Mouse (Mus musculus) hindbrain, postnatal 0 days (tissue): ENCODE results near the gene Eif2b4. TPM values are rescaled to one million over a fixed set of nuclear protein-coding genes. Genes with fewer than 3 reads are reported as not detected.

Source experiments
- ATAC-seq: fragments of 200-750 bp; cut with Nextera tagmentation; 2 replicates; pipeline ENCODE4 v1.8.0; 2017; ENCODE audit warnings: mild to moderate bottlenecking, moderate TSS enrichment, moderate library complexity
- DNase-seq: peaks from one replicate; pipeline ENCODE4 v3.0.0-alpha.2; 2015; ENCODE audit warnings: low spot score
- H3K27ac ChIP-seq: fragments of 300-500 bp; sonication (generic); 2 replicates; pipeline ENCODE4 v1.5.1; 2014; ENCODE audit warnings: mild to moderate bottlenecking
- H3K27me3 ChIP-seq: fragments of 300-500 bp; sonication (generic); 2 replicates; pipeline ENCODE4 v1.6.1; 2014; ENCODE audit warnings: low read length, mixed read lengths; ENCODE audit not compliant: insufficient read depth
- H3K36me3 ChIP-seq: fragments of 300-500 bp; sonication (generic); 2 replicates; pipeline ENCODE4 v1.6.1; 2014; ENCODE audit warnings: low read length, mixed read lengths; ENCODE audit not compliant: insufficient read depth
- H3K4me1 ChIP-seq: fragments of 300-500 bp; sonication (generic); 2 replicates; pipeline ENCODE4 v1.6.1; 2014; ENCODE audit warnings: antibody characterized with exemption, low read length, mixed read lengths; ENCODE audit not compliant: insufficient read depth
- H3K4me2 ChIP-seq: fragments of 300-500 bp; sonication (generic); 2 replicates; pipeline ENCODE4 v1.6.1; 2014; ENCODE audit warnings: low read depth, mild to moderate bottlenecking, low read length, moderate library complexity, mixed read lengths
- H3K4me3 ChIP-seq: fragments of 300-500 bp; sonication (generic); 2 replicates; pipeline ENCODE4 v1.5.1; 2014; ENCODE audit warnings: low read length
- H3K9ac ChIP-seq: fragments of 300-500 bp; sonication (generic); replicated peaks from 2 replicates; pipeline ENCODE4 v1.6.1; 2014; ENCODE audit warnings: mild to moderate bottlenecking, low read length, moderate library complexity, mixed read lengths
- H3K9me3 ChIP-seq: fragments of 300-500 bp; sonication (generic); 2 replicates; pipeline ENCODE4 v1.6.1; 2016; ENCODE audit warnings: low read length, mixed read lengths
- CTCF ChIP-seq: IDR thresholded peaks from 2 replicates; pipeline ENCODE4 v1.5.1; 2016; ENCODE audit warnings: antibody characterized with exemption, control low read depth, low read depth
- WGBS: fragments of 180-500 bp; shearing (Covaris S2); extraction: QIAGEN DNeasy Blood & Tissue Kit; methylation state at CpG from one replicate; pipeline ENCODE4 v1.1.7; 2014; 5-methylcytosine and 5-hydroxymethylcytosine counted together
- polyA plus RNA-seq: library from polyadenylated mRNA; unstranded; fragments of >200 nt; fragmentation: Nextera tagmentation; extraction: Ambion mirVana; gene quantifications from 2 replicates; pipeline ENCODE4 v1.2.1, GENCODE M21; 2015
- total RNA-seq: library from RNA; depleted of rRNA; stranded (reverse); fragments of >200 nt; gene quantifications from 2 replicates; pipeline ENCODE4 v1.2.3, GENCODE M21; 2014

Eif2b4 gene
- total and polyA plus RNA-seq, 2 experiments from 2014 or later = 31.7 to 78.1 TPM

DNA sequence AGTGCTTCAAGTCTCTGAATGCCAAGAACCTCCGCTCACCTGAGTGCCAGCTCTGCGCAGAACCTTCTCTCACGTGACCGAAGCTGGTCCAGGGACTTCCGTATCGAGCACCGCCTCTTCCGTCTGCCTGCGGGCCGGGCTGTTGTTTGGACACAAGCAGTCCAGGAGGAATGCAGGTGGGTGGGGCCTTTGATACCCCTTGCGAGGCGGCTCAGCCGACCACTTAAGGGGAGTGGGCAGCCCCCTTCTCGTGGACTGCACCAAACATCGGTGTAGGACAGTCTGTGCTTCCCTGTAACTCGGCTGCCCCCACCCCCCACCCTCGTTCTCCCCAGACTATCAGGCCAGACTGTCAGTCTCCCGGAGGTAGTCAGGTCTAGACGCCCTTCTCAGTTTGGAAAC is 39.1 kb downstream of the Eif2b4 start, which contains the start of gene Mpv17:
Gene Mpv17 (minus strand): TSS at position 100 of the 402 bp plus-strand sequence.
- 0 out of 2 replicates have a peak, but pooled peaks cover 5% of the 10 kb centered on the region for H3K4me1 ChIP-seq
- DNase-seq (peak; percentile 92), ATAC-seq (peak; percentile 95)
- no peak for TF ChIP-seq CTCF
- H3K27ac ChIP-seq = peak within 1 kb of the TSS; percentile 68; the same call in 1 of the 2 replicates
- no peaks in the 10 kb centered on the region for H3K27me3 ChIP-seq
- no peaks in the 10 kb centered on the region for H3K9me3 ChIP-seq
- WGBS = 2% methylated on average over 19 of the region's 19 CpGs
- peak within 1 kb of the TSS; percentile 61 for H3K9ac ChIP-seq
- H3K36me3 ChIP-seq = peaks cover 25% of the 10 kb centered on the region
- H3K4me3 ChIP-seq = peak within 1 kb of the TSS; percentile 59
- peak within 1 kb of the TSS; percentile 88 for H3K4me2 ChIP-seq

DNA sequence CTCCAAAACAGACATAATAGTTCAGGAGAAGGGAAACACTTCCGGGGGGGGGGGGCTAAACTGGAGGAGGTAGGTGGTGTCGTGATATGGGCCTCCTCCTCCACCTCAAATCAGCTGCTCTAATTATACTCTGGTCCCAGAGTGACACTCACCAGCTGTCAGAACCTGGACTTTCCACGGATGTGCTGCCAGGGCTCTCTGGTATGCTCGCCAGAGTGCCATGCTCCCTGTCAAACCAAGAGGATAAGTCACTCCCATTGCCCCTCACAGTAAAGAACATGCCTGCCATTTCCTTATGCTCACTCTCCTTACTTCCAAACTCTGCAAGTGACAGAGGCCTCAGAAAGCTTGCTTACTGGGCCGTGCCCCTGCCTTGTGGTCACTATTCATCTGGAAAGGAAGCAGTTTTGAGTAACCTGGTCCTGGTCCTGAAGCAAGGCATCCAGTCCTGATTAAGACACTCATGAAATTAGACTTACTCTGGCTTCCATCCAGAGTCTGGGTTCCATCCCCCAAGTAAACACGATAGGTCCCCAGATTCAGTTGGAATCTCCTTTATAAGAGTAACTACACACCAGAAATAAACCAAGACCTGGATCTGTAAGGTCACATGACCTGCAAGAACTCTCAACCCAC is 39.6 kb downstream of the Eif2b4 start:
- Histone ChIP-seq H3K9ac (peak overlapping the region; percentile 61), H3K9me3 (no peaks in the 10 kb centered on the region), H3K27ac (peak overlapping the region; percentile 68; the same call in 1 of the 2 replicates), H3K4me2 (peak overlapping the region; percentile 88), H3K27me3 (no peaks in the 10 kb centered on the region), H3K4me3 (peak overlapping the region; percentile 59), H3K36me3 (peaks cover 20% of the 10 kb centered on the region), H3K4me1 (0 out of 2 replicates have a peak, but pooled peaks cover 5% of the 10 kb centered on the region)
- peak; percentile 46 for ATAC-seq
- DNase-seq = no peak
- WGBS = 32% methylated on average over 6 of the region's 6 CpGs
- no peak for TF ChIP-seq CTCF

DNA sequence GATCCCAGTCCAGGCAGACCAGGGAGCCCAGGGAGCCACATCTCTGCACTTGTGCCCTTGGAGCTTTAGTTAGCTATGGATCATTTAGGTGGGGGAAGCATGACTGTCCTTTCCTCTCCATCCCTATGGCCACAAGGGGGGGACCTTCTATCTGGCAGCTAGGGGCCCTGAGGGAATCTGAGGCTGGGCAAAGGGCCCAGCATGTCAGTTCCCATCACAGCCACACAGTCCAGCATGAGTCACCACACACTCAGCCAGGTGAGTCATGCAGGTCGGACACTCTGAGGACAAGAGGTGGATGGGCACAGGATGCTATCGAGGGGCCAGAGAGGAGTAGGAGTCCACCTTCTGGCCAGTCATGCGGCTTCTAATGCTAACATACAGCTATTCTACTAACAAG is 41.5 kb downstream of the Eif2b4 start:
- 93% methylated on average over 3 of the region's 3 CpGs for WGBS
- no peak overlapping the region for H3K4me3 ChIP-seq
- peaks cover under 1% of the 10 kb centered on the region; the same call in 1 of the 2 replicates for H3K36me3 ChIP-seq
- no peak overlapping the region for H3K4me2 ChIP-seq
- no peaks in the 10 kb centered on the region for H3K27me3 ChIP-seq
- H3K9ac ChIP-seq = no peak overlapping the region
- no peak overlapping the region for H3K27ac ChIP-seq
- no peaks in the 10 kb centered on the region for H3K9me3 ChIP-seq
- DNase-seq (no peak), ATAC-seq (no peak)
- peak; percentile 26; the same call in 1 of the 2 replicates for TF ChIP-seq CTCF
- H3K4me1 ChIP-seq = 0 out of 2 replicates have a peak, but pooled peaks cover 5% of the 10 kb centered on the region

DNA sequence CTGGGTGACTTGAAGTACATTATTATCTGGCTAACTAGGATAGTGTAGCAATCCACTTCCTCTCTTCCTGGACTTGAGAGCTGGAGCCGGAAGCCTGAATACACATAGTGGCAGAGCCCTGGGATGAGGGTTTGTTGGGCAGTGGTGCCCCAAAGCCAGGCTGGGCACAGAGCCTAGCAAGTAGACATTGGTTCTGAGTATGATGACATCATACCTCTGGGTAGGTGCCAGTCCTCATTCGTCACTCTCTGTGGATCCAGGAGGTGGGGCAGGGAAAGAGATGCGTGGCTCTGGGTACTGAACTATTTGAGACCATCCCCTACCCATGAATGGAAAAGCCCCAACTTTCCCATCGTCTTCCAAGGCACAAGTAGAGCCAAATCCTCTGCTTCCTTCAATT is 43.4 kb downstream of the Eif2b4 start:
- no peak for DNase-seq
- H3K36me3 ChIP-seq = no peaks in the 10 kb centered on the region
- H3K9ac ChIP-seq = no peak overlapping the region
- TF ChIP-seq CTCF = no peak
- H3K4me2 ChIP-seq = no peak overlapping the region
- no peak overlapping the region for H3K4me3 ChIP-seq
- no peaks in the 10 kb centered on the region for H3K27me3 ChIP-seq
- 0 out of 2 replicates have a peak, but pooled peaks cover 5% of the 10 kb centered on the region for H3K4me1 ChIP-seq
- H3K27ac ChIP-seq = no peak overlapping the region
- ATAC-seq = no peak
- no peaks in the 10 kb centered on the region for H3K9me3 ChIP-seq
- 83% methylated on average over 4 of the region's 4 CpGs for WGBS

DNA sequence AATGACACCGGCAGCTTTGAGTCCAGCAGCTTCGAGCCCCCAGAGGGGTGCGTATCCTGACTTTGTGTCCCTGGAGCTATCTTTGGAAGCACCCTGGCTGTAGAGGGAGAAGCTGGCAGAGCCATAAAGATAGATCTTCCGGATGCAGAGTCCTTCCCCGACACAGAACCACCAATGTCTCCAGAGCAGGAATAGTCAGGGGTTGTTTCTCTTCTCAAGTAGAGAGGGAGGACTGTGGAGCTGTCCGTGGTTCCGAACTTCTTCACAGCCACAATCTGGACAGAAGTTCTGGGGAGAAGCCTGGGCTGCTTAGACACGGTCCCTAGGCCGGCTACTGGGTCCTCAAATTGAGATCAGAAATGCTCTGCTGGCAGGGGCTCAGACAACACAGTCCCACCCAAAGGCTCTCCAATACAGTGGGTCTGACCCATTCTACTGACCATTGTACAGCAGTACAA is 54.2 kb downstream of the Eif2b4 start:
- peaks cover 38% of the 10 kb centered on the region for H3K27me3 ChIP-seq
- H3K4me2 ChIP-seq = peak overlapping the region; percentile 54; the same call in 1 of the 2 replicates
- H3K9me3 ChIP-seq = no peaks in the 10 kb centered on the region
- no peaks in the 10 kb centered on the region for H3K36me3 ChIP-seq
- H3K9ac ChIP-seq = no peak overlapping the region
- H3K27ac ChIP-seq = no peak overlapping the region
- ATAC-seq (no peak), DNase-seq (no peak)
- WGBS = 18% methylated on average over 9 of the region's 9 CpGs
- TF ChIP-seq CTCF = no peak
- peak overlapping the region; percentile 34 for H3K4me3 ChIP-seq
- peaks cover 7% of the 10 kb centered on the region; the same call in 1 of the 2 replicates for H3K4me1 ChIP-seq

DNA sequence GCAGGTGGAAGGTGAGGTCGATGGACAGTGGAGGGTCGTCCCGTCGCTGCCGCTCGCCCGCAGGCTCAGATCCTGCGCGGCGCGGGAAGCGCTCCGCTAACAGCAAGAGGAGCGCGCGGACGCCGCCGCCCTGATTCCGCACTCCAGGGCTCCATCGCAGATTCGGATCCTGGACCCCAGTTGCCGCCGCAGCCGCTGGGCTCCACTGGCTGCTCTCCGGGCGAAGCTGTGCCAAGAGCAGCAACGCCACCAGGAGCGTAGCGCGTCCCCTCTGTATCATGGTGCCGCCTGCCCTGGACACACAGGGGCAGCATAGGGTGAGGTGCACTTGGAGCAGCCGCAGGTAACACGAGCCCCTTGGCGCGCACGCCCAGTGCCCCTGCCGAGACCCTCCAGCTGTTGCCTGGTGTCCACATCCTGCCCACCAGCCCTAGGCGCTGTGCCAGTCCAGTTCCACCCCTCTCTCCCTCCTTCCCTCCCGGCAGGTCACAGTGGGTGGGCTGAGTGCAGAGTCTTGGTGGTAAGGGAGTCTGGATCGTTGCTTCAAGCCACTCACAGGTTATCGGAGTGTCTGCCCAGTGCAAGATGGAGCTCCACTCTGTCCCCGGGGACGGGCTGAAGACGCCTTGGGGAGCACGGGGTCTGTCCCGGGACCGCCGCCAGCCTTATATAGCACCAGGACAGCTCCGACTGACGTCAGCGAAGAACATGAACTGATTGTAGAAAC is 54.8 kb downstream of the Eif2b4 start, which contains the start of gene Ucn:
Gene Ucn (minus strand): TSS at position 589 of the 727 bp plus-strand sequence.
- no peak for TF ChIP-seq CTCF
- peaks cover 38% of the 10 kb centered on the region for H3K27me3 ChIP-seq
- H3K9me3 ChIP-seq = no peaks in the 10 kb centered on the region
- WGBS = 2% methylated on average over 52 of the region's 52 CpGs
- DNase-seq (no peak), ATAC-seq (peak; percentile 38; the same call in 1 of the 2 replicates)
- H3K36me3 ChIP-seq = no peaks in the 10 kb centered on the region
- no peak within 1 kb of the TSS for H3K27ac ChIP-seq
- peak within 1 kb of the TSS; percentile 34 for H3K4me3 ChIP-seq
- H3K4me1 ChIP-seq = peaks cover 7% of the 10 kb centered on the region; the same call in 1 of the 2 replicates
- H3K4me2 ChIP-seq = peak within 1 kb of the TSS; percentile 54
- H3K9ac ChIP-seq = no peak within 1 kb of the TSS
